Mouse (Mus musculus) kidney, adult 2 months (tissue): ENCODE results near the gene D5Ertd579e. TPM values are rescaled to one million over a fixed set of nuclear protein-coding genes. Genes with fewer than 3 reads are reported as not detected.

Experiments
- DNase-seq: peaks from one replicate; pipeline ENCODE4 v3.0.0; 2021
- H3K27ac ChIP-seq: fragments of 200-500 bp; 2 replicates; pipeline ENCODE4 v1.5.1; 2012; ENCODE audit warnings: low read depth, low read length, control low read depth, inconsistent platforms; ENCODE audit not compliant: insufficient read depth
- H3K27me3 ChIP-seq: fragments of 200-500 bp; replicated peaks from 2 replicates; pipeline ENCODE4 v1.6.1; 2012; ENCODE audit warnings: mild to moderate bottlenecking, moderate library complexity, low read length, inconsistent platforms; ENCODE audit not compliant: control insufficient read depth, insufficient read depth
- H3K36me3 ChIP-seq: fragments of 200-500 bp; 2 replicates; pipeline ENCODE4 v1.6.1; 2012; ENCODE audit warnings: mild to moderate bottlenecking, moderate library complexity, low read length, inconsistent platforms; ENCODE audit not compliant: control insufficient read depth, insufficient read depth
- H3K4me1 ChIP-seq: fragments of 200-500 bp; 2 replicates; pipeline ENCODE4 v1.6.1; 2011; ENCODE audit warnings: low read length; ENCODE audit not compliant: control insufficient read depth, insufficient read depth
- H3K4me3 ChIP-seq: fragments of 200-500 bp; 2 replicates; pipeline ENCODE4 v1.5.1; 2011; ENCODE audit warnings: mild to moderate bottlenecking, low read depth, low read length, control low read depth; ENCODE audit not compliant: insufficient read depth
- CTCF ChIP-seq: fragments of 200-500 bp; conservative IDR thresholded peaks from 2 replicates; pipeline ENCODE4 v1.5.1; 2011; ENCODE audit warnings: low read depth, mild to moderate bottlenecking, control low read depth, low read length, moderate library complexity, mixed read lengths; ENCODE audit not compliant: insufficient read depth, insufficient read length
- POLR2A ChIP-seq: fragments of 200-500 bp; IDR thresholded peaks from one replicate; pipeline ENCODE4 v1.6.1; 2011; ENCODE audit warnings: low read depth, low read length, control low read depth
- WGBS: fragments of 180-500 bp; shearing (Covaris S2); methylation state at CpG from one replicate; pipeline ENCODE4 v1.1.7; 2018; 5-methylcytosine and 5-hydroxymethylcytosine counted together
- polyA plus RNA-seq: library from polyadenylated mRNA; depleted of rRNA; stranded (reverse); fragments of >200 nt; gene quantifications from 2 replicates; pipeline ENCODE4 v1.2.3, GENCODE M21; 2012

Gene D5Ertd579e
- polyA plus RNA-seq, 1 experiment: 23.1 TPM

- H3K4me3 ChIP-seq: no peak overlapping the region
- no peak overlapping the region for H3K27ac ChIP-seq
- TF ChIP-seq CTCF (no peak), POLR2A (no peak)
- H3K36me3 ChIP-seq: no peaks in the 10 kb centered on the region
- DNase-seq: no peak
- H3K27me3 ChIP-seq: no peaks in the 10 kb centered on the region
- H3K4me1 ChIP-seq: no peaks in the 10 kb centered on the region
- 56% methylated on average over 5 of the region's 5 CpGs for WGBS
Measured at GRCm38 (mm10) chr5:36590499-36590920, 105.3 kb downstream of the D5Ertd579e start.

DNA sequence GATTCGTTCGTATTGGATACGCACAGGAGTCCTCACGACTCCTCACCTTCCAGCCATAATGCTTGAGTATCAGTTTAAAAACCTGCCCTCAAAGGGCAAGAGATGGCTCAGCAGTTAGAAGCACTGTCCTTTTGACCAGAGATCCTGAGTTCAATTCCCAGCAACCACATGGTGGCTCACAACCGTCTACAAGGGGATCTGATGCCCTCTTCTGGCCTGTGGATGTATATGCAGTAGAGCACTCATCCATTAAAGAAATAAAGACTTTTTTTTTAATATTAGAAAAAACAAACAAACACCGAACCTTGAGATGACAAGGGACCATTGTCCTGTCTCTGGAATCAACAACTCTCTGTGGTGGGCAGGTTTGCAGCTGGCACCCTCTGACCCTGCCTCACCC, 111.5 kb downstream of the D5Ertd579e start:
- DNase-seq: no peak
- H3K4me3 ChIP-seq: no peak overlapping the region
- H3K36me3 ChIP-seq: no peaks in the 10 kb centered on the region
- 71% methylated on average over 6 of the region's 6 CpGs for WGBS
- no peak overlapping the region for H3K27ac ChIP-seq
- no peaks in the 10 kb centered on the region for H3K27me3 ChIP-seq
- H3K4me1 ChIP-seq: peaks cover 13% of the 10 kb centered on the region; the same call in 1 of the 2 replicates
- TF ChIP-seq CTCF: peak; percentile 47
- TF ChIP-seq POLR2A: no peak

DNA sequence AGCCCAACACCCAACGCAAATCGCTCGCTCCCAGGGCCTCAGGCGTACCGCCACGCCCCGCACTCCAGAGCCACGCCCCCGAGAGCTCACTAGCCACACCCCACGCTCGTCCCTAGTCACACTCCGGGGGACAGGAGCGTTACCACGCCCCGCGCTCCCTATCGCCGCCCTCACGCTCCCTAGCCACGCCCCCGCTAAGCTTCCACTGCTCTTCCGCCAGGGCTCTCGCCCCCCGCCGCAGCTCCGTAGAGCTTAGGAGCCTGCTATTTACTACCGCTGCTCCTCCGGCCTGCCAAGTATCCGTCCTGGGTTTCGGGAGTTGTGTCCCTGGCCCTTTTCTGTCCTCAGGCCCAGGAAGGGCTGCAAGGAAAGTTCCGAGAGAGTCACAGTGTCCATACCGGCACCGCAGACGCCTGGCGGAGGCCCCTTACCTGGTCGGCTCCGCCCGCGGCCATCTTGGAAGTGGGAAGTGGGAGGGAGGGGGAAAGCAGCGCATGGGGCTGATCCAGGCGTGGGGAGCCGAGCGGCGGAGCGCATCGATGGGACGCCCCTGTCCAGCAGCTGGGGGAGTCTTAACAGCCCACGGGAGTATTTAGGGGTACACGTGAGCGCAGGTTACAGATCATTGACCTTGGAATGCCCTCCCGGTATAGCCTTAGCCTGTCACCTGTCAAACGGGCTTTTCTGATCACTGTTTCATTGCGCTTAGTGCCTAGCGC, 113.7 kb downstream of the D5Ertd579e start:
- H3K4me1 ChIP-seq: peaks cover 22% of the 10 kb centered on the region
- TF ChIP-seq CTCF (no peak), POLR2A (peak; percentile 39)
- H3K27me3 ChIP-seq: no peaks in the 10 kb centered on the region
- H3K27ac ChIP-seq: peak overlapping the region; percentile 94
- H3K36me3 ChIP-seq: no peaks in the 10 kb centered on the region
- peak overlapping the region; percentile 83 for H3K4me3 ChIP-seq
- DNase-seq: peak; percentile 100
- WGBS: 2% methylated on average over 54 of the region's 54 CpGs

- DNase-seq: no peak
- Histone ChIP-seq H3K4me3 (peak overlapping the region; percentile 82), H3K27ac (peak overlapping the region; percentile 75), H3K27me3 (no peaks in the 10 kb centered on the region), H3K4me1 (peaks cover 29% of the 10 kb centered on the region), H3K36me3 (no peaks in the 10 kb centered on the region)
- no peak for TF ChIP-seq CTCF
- TF ChIP-seq POLR2A: peak; percentile 70
- WGBS: 1% methylated on average over 40 of the region's 40 CpGs
Measured at GRCm38 (mm10) chr5:36581259-36581923, 114.4 kb downstream of the D5Ertd579e start.

- Histone ChIP-seq H3K27ac (no peak overlapping the region), H3K36me3 (no peaks in the 10 kb centered on the region), H3K27me3 (no peaks in the 10 kb centered on the region), H3K4me1 (peaks cover 43% of the 10 kb centered on the region), H3K4me3 (no peak overlapping the region)
- DNase-seq: peak; percentile 57
- WGBS: 49% methylated on average over 7 of the region's 7 CpGs
- TF ChIP-seq POLR2A (no peak), CTCF (no peak)
Measured at GRCm38 (mm10) chr5:36579967-36580366, 115.9 kb downstream of the D5Ertd579e start.

- 43% methylated on average over 2 of the region's 2 CpGs for WGBS
- H3K27me3 ChIP-seq: no peaks in the 10 kb centered on the region
- H3K27ac ChIP-seq: no peak overlapping the region
- H3K4me3 ChIP-seq: no peak overlapping the region
- H3K4me1 ChIP-seq: peaks cover 53% of the 10 kb centered on the region
- H3K36me3 ChIP-seq: no peaks in the 10 kb centered on the region
- TF ChIP-seq CTCF (no peak), POLR2A (no peak)
- no peak for DNase-seq
Measured at GRCm38 (mm10) chr5:36578982-36579381, 116.8 kb downstream of the D5Ertd579e start.

DNA sequence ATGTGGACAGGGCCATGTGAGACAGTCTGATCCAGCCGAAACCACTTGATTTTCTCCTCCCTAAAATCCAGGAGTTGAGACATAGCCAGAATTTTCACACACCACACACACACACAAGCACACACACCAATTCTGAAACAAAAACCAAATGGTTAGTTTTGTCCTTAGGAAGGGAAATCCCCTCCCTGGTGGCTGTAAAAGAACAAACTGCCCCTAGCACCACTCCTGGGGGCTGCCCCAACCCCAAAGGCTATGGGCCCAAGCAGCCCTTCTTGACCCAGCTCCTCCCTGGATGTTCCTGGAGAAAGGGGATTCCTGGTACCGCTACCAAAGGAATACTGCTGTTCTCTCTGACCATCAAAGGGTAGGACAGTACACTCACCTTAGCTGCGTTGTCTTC, 119.4 kb downstream of the D5Ertd579e start:
- no peak for DNase-seq
- WGBS: 82% methylated on average over 3 of the region's 3 CpGs
- H3K4me3 ChIP-seq: no peak overlapping the region
- H3K27ac ChIP-seq: 0 out of 2 replicates have a peak overlapping the region, but pooled peaks have one; percentile 78
- H3K36me3 ChIP-seq: no peaks in the 10 kb centered on the region
- H3K27me3 ChIP-seq: no peaks in the 10 kb centered on the region
- no peak for TF ChIP-seq CTCF
- no peak for TF ChIP-seq POLR2A
- H3K4me1 ChIP-seq: peaks cover 72% of the 10 kb centered on the region
